Mouse (Mus musculus) thymus, postnatal 10 days (tissue): ENCODE measurements around the gene Igfbp4.

ENCODE experiments used
- DNase-seq, 2 experiments: peaks; one replicate each; pipeline ENCODE4 v3.0.0; 2021; ENCODE audit warnings: low spot score in 2 of 2

Gene Igfbp4

GRCm38 (mm10) chr11:99041051-99041729 is at the start of gene Igfbp4:
Igfbp4 (plus strand) TSS chr11:99041244.
- DNase-seq: peak in 1 of 2 experiments; percentile 36

GRCm38 (mm10) chr11:98995987-98996386 is 45.1 kb upstream of the Igfbp4 start:
- no peak for DNase-seq

GRCm38 (mm10) chr11:98997659-98998058 is 43.4 kb upstream of the Igfbp4 start:
- DNase-seq: no peak

- DNase-seq: no peak
Observed at GRCm38 (mm10) chr11:98998776-98999175, 42.3 kb upstream of the Igfbp4 start.

- no peak for DNase-seq
Observed at GRCm38 (mm10) chr11:98999243-98999642, 41.8 kb upstream of the Igfbp4 start.

GRCm38 (mm10) chr11:99006788-99007187 is 34.3 kb upstream of the Igfbp4 start:
- no peak for DNase-seq

- no peak for DNase-seq
Observed at GRCm38 (mm10) chr11:99010124-99010523, 30.9 kb upstream of the Igfbp4 start.

GRCm38 (mm10) chr11:99010706-99011105 is 30.3 kb upstream of the Igfbp4 start:
- no peak for DNase-seq

GRCm38 (mm10) chr11:99013856-99014255 is 27.2 kb upstream of the Igfbp4 start:
- DNase-seq: no peak

- no peak for DNase-seq
Observed at GRCm38 (mm10) chr11:99019844-99020243, 21.2 kb upstream of the Igfbp4 start.

- no peak for DNase-seq
Observed at GRCm38 (mm10) chr11:99022384-99022933, 18.6 kb upstream of the Igfbp4 start.

- DNase-seq: no peak
Observed at GRCm38 (mm10) chr11:99023094-99023493, 17.9 kb upstream of the Igfbp4 start.

GRCm38 (mm10) chr11:99023500-99024467 is 17.3 kb upstream of the Igfbp4 start, which contains the start of gene Top2a:
Top2a (minus strand) TSS chr11:99024189.
- DNase-seq: peak; percentile 90 to 93

GRCm38 (mm10) chr11:99024468-99025134 is 16.4 kb upstream of the Igfbp4 start:
- no peak for DNase-seq

GRCm38 (mm10) chr11:99025878-99026277 is 15.2 kb upstream of the Igfbp4 start:
- DNase-seq: no peak

- DNase-seq: no peak
Observed at GRCm38 (mm10) chr11:99026899-99027440, 14.1 kb upstream of the Igfbp4 start.

- no peak for DNase-seq
Observed at GRCm38 (mm10) chr11:99035350-99035749, 5.7 kb upstream of the Igfbp4 start.

GRCm38 (mm10) chr11:99036254-99036653 is 4.8 kb upstream of the Igfbp4 start:
- no peak for DNase-seq

- DNase-seq: peak; percentile 63 to 72
Observed at GRCm38 (mm10) chr11:99039782-99040181, 1.3 kb upstream of the Igfbp4 start.

GRCm38 (mm10) chr11:99040346-99040974 is 584 bp upstream of the Igfbp4 start:
- no peak for DNase-seq
